Mouse (Mus musculus): ENCODE measurements around the gene Aars. TPM values are rescaled to one million over a fixed set of nuclear protein-coding genes. Genes with fewer than 3 reads are reported as not detected.

Gene Aars
- total RNA-seq, 1 experiment: 211 TPM

DNA sequence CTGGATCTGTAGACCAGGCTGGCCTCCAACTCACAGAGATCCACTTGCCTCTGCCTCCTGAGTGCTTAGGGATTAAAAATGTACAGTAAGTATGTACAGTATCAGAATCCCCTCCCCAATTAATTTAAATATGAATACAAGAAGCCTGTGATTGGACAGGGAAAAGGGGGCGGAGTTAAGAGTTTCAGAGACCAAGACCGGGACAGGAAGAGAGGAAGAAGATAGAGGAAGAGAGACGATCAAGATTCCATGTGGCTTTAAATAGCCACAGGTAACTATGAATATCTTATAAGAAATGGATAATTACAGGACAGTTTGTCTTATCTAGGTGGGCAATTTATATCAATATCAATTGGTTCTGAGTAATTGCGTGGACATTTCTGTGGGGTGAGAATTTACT, 3.4 kb upstream of the Aars start:
- in situ Hi-C loops (cut with MboI; ENCODE audit: low sequenced_read_pairs in 2 of 2, unreplicated experiment in 2 of 2): no loop called here
- H3K4me3 ChIP-seq (ENCODE audit: insufficient read depth in 1 of 2, low read depth in 1 of 2, low read length in 2 of 2, poor library complexity in 1 of 2, severe bottlenecking in 1 of 2): peak overlapping the region; percentile 41 to 70; a peak in 3 of 4 replicates
- TF ChIP-seq ZC3H11A (IDR thresholded peaks at IDR 0.05; ENCODE audit: borderline replicate concordance, low read depth, low read length): no peak
- TF ChIP-seq HCFC1 (IDR thresholded peaks at IDR 0.05; ENCODE audit: borderline replicate concordance, insufficient read depth, low read length): no peak
- TF ChIP-seq MAFK (IDR thresholded peaks at IDR 0.05; ENCODE audit: insufficient read depth, low read depth, low read length): no peak
- no peak for TF ChIP-seq ZNF384 (IDR thresholded peaks at IDR 0.05; ENCODE audit: low read depth, low read length)
- TF ChIP-seq CHD2 (IDR thresholded peaks at IDR 0.05; ENCODE audit: low read depth, low read length): no peak
- peak; percentile 85 for DNase-seq (ENCODE audit: low read depth, low spot score)
- H3K36me3 ChIP-seq (ENCODE audit: control insufficient read depth, insufficient read depth, low read length, poor library complexity, severe bottlenecking): no peaks in the 10 kb centered on the region
- no peaks in the 10 kb centered on the region for H3K9me3 ChIP-seq (ENCODE audit: control insufficient read depth, insufficient read depth, low read depth, low read length)
- no peak overlapping the region for H3K27ac ChIP-seq (ENCODE audit: insufficient read depth, low read depth, low read length, poor library complexity, severe bottlenecking)
- H3K4me1 ChIP-seq (ENCODE audit: control insufficient read depth in 2 of 2, insufficient read depth in 2 of 2, low read length in 2 of 2, poor library complexity in 1 of 2): peaks cover 3 to 5% of the 10 kb centered on the region in 2 experiments; a peak in 3 of 4 replicates
- no peak overlapping the region for H3K9ac ChIP-seq (ENCODE audit: insufficient read depth, low read depth, low read length, poor library complexity, severe bottlenecking)

DNA sequence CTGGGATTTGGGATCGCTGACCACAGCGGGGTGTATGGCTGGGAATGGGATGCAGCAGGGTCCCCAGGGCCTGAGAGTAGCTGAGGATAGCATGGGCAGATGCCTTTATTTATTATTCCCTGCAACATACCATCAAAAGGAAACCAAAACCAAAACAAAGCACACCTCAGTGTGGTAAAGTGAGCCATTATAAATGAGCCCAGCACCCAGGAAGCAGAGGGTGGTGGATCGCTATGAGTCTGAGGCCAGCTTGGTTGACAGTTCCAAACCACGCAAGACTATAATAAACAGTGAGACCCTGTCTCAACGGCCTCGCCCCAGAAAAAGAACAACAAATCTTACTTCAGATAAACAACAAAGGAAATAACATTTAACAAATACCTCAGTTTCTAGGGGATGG, 2.9 kb upstream of the Aars start:
- no peak overlapping the region for H3K27ac ChIP-seq (ENCODE audit: insufficient read depth, low read depth, low read length, poor library complexity, severe bottlenecking)
- TF ChIP-seq HCFC1 (IDR thresholded peaks at IDR 0.05; ENCODE audit: borderline replicate concordance, insufficient read depth, low read length) (no peak), MAFK (IDR thresholded peaks at IDR 0.05; ENCODE audit: insufficient read depth, low read depth, low read length) (no peak), CHD2 (IDR thresholded peaks at IDR 0.05; ENCODE audit: low read depth, low read length) (no peak)
- peaks cover 3 to 5% of the 10 kb centered on the region in 2 experiments; a peak in 3 of 4 replicates for H3K4me1 ChIP-seq (ENCODE audit: control insufficient read depth in 2 of 2, insufficient read depth in 2 of 2, low read length in 2 of 2, poor library complexity in 1 of 2)
- H3K9me3 ChIP-seq (ENCODE audit: control insufficient read depth, insufficient read depth, low read depth, low read length): no peaks in the 10 kb centered on the region
- no peaks in the 10 kb centered on the region for H3K36me3 ChIP-seq (ENCODE audit: control insufficient read depth, insufficient read depth, low read length, poor library complexity, severe bottlenecking)
- no peak for DNase-seq (ENCODE audit: low read depth, low spot score)
- in situ Hi-C loops (cut with MboI; ENCODE audit: low sequenced_read_pairs in 2 of 2, unreplicated experiment in 2 of 2): no loop called here
- H3K4me3 ChIP-seq (ENCODE audit: insufficient read depth in 1 of 2, low read depth in 1 of 2, low read length in 2 of 2, poor library complexity in 1 of 2, severe bottlenecking in 1 of 2): peak overlapping the region; percentile 41 to 70
- H3K9ac ChIP-seq (ENCODE audit: insufficient read depth, low read depth, low read length, poor library complexity, severe bottlenecking): no peak overlapping the region; the same call in 1 of the 2 replicates

DNA sequence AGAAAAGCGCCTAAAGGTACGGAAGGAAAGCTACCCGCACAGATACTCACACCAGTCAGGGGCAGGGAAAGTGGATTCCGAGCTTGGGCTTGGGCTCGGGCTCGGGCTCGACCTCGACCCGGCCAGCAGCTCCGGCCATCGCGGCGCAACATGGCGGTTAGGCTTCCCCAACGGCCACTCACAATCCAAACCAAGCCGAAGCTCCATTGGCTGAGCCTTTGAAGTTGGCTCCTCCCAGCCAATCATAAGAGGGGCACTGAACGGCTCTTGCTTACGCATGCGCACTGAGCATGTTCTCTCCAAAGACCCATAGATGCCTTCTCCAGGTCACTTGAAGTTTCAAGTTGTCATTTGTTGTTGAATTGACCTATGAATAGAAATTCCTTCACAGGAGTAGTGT, 1.4 kb upstream of the Aars start, which contains the start of gene Ddx19b:
Gene Ddx19b, minus strand, starts transcription at position 180 of the 400 bp plus-strand sequence.
- in situ Hi-C loops (cut with MboI; ENCODE audit: low sequenced_read_pairs in 2 of 2, unreplicated experiment in 2 of 2): no loop called here
- H3K36me3 ChIP-seq (ENCODE audit: control insufficient read depth, insufficient read depth, low read length, poor library complexity, severe bottlenecking): peaks cover 7% of the 10 kb centered on the region; the same call in 1 of the 2 replicates
- peaks cover 3 to 8% of the 10 kb centered on the region in 2 experiments for H3K4me1 ChIP-seq (ENCODE audit: control insufficient read depth in 2 of 2, insufficient read depth in 2 of 2, low read length in 2 of 2, poor library complexity in 1 of 2)
- H3K9me3 ChIP-seq (ENCODE audit: control insufficient read depth, insufficient read depth, low read depth, low read length): no peaks in the 10 kb centered on the region
- H3K4me3 ChIP-seq (ENCODE audit: insufficient read depth in 1 of 2, low read depth in 1 of 2, low read length in 2 of 2, poor library complexity in 1 of 2, severe bottlenecking in 1 of 2): peak within 1 kb of the TSS; percentile 21 to 44
- no peak within 1 kb of the TSS for H3K27ac ChIP-seq (ENCODE audit: insufficient read depth, low read depth, low read length, poor library complexity, severe bottlenecking)
- no peak for DNase-seq (ENCODE audit: low read depth, low spot score)
- TF ChIP-seq ZC3H11A (IDR thresholded peaks at IDR 0.05; ENCODE audit: borderline replicate concordance, low read depth, low read length) (no peak), ZNF384 (IDR thresholded peaks at IDR 0.05; ENCODE audit: low read depth, low read length) (no peak), CHD2 (IDR thresholded peaks at IDR 0.05; ENCODE audit: low read depth, low read length) (no peak), HCFC1 (IDR thresholded peaks at IDR 0.05; ENCODE audit: borderline replicate concordance, insufficient read depth, low read length) (no peak), MAFK (IDR thresholded peaks at IDR 0.05; ENCODE audit: insufficient read depth, low read depth, low read length) (no peak)
- peak within 1 kb of the TSS; percentile 62 for H3K9ac ChIP-seq (ENCODE audit: insufficient read depth, low read depth, low read length, poor library complexity, severe bottlenecking)

DNA sequence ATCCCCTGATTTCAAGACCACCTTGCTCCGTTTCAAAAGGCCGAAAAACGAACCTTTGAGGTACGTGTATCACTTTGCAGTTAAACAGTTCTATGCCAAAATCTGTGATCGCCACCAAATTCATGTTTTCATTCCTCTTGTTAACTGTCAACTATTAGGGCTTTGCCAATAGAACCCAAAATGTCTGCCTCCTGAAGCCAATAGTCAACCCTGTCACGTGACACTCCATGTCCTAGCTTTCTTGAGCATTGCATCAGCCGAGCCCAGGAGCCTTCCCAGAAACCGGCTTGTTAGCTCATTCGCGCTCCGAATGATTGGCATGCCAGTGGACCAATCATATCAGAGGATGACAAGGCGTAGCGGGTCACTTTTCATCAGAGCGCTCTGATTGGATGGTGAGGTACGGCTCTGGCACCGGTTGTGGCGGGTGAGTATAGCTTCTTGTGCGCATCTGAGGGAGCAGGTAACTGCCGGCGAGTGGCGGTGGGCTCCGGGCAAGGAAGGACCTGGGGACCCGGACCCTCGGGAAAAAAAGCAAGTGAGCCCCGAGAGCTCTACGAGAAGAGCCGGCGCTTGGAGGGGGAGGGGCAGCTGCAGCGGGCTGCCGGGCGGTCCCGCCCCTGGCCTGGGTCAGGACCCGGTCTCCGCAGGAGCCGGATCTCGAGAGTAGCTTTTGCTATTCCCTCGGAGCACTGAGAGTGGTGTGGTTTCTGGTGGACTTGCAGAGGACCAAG, 705 bp downstream of the Aars start:
- in situ Hi-C loops (cut with MboI; ENCODE audit: low sequenced_read_pairs in 2 of 2, unreplicated experiment in 2 of 2): no loop called here
- Histone ChIP-seq H3K27ac (ENCODE audit: insufficient read depth, low read depth, low read length, poor library complexity, severe bottlenecking) (peak overlapping the region; percentile 74), H3K9ac (ENCODE audit: insufficient read depth, low read depth, low read length, poor library complexity, severe bottlenecking) (peak overlapping the region; percentile 84)

More for the DNA sequence above, 705 bp downstream of the Aars start:
- H3K9me3 ChIP-seq (ENCODE audit: control insufficient read depth, insufficient read depth, low read depth, low read length): no peaks in the 10 kb centered on the region
- DNase-seq (ENCODE audit: low read depth, low spot score): peak; percentile 100
- H3K4me3 ChIP-seq (ENCODE audit: insufficient read depth in 1 of 2, low read depth in 1 of 2, low read length in 2 of 2, poor library complexity in 1 of 2, severe bottlenecking in 1 of 2): peak overlapping the region; percentile 66 to 83
- H3K36me3 ChIP-seq (ENCODE audit: control insufficient read depth, insufficient read depth, low read length, poor library complexity, severe bottlenecking): peaks cover 20% of the 10 kb centered on the region
- peaks cover 3 to 6% of the 10 kb centered on the region in 2 experiments for H3K4me1 ChIP-seq (ENCODE audit: control insufficient read depth in 2 of 2, insufficient read depth in 2 of 2, low read length in 2 of 2, poor library complexity in 1 of 2)
- TF ChIP-seq ZC3H11A (IDR thresholded peaks at IDR 0.05; ENCODE audit: borderline replicate concordance, low read depth, low read length) (no peak), HCFC1 (IDR thresholded peaks at IDR 0.05; ENCODE audit: borderline replicate concordance, insufficient read depth, low read length) (peak; percentile 57; the same call in 1 of the 2 replicates), CHD2 (IDR thresholded peaks at IDR 0.05; ENCODE audit: low read depth, low read length) (peak; percentile 97), MAFK (IDR thresholded peaks at IDR 0.05; ENCODE audit: insufficient read depth, low read depth, low read length) (no peak), ZNF384 (IDR thresholded peaks at IDR 0.05; ENCODE audit: low read depth, low read length) (no peak)

All from ES-E14 (cell line).